Mouse (Mus musculus): ENCODE measurements at regions not wholly inside any gene's neighbourhood (a gene's known extent, or its start where the extent isn't known, plus 50 kb on each side); places are given as distances from the start of the nearest gene placed in this dataset.

GRCm38 (mm10) chr2:50667180-50667579, 370.6 kb upstream of the Mmadhc start:
- Histone ChIP-seq H3K4me1 (ENCODE audit: control insufficient read depth, insufficient read depth) (no peaks in the 10 kb centered on the region), H3K36me3 (replicated peaks; ENCODE audit: control insufficient read depth, insufficient read depth, low read length) (no peaks in the 10 kb centered on the region), H3K27ac (ENCODE audit: low read depth) (no peak overlapping the region), H3K4me2 (ENCODE audit: low read depth, low read length) (no peak overlapping the region), H3K9me3 (replicated peaks; ENCODE audit: control insufficient read depth, low read length) (no peaks in the 10 kb centered on the region), H3K9ac (replicated peaks; ENCODE audit: low read depth, low read length) (no peak overlapping the region), H3K4me3 (ENCODE audit: low read depth, low read length) (no peak overlapping the region), H3K27me3 (ENCODE audit: control insufficient read depth, insufficient read depth, low read length) (no peaks in the 10 kb centered on the region)
- no peak for DNase-seq (ENCODE audit: low spot score)
- 56% methylated on average over 3 of the region's 3 CpGs for WGBS
- ATAC-seq (ENCODE audit: insufficient read depth, low read depth), result no peak
- TF ChIP-seq CTCF (IDR thresholded peaks at IDR 0.05; ENCODE audit: low read depth) (no peak), EP300 (IDR thresholded peaks at IDR 0.05; ENCODE audit: low read depth) (no peak)

GRCm38 (mm10) chr2:50662504-50662903, 365.9 kb upstream of the Mmadhc start:
- Histone ChIP-seq H3K27me3 (ENCODE audit: control insufficient read depth, insufficient read depth, low read length) (no peaks in the 10 kb centered on the region), H3K4me3 (ENCODE audit: low read depth, low read length) (no peak overlapping the region), H3K9ac (replicated peaks; ENCODE audit: low read depth, low read length) (no peak overlapping the region), H3K9me3 (replicated peaks; ENCODE audit: control insufficient read depth, low read length) (no peaks in the 10 kb centered on the region), H3K27ac (ENCODE audit: low read depth) (no peak overlapping the region), H3K4me1 (ENCODE audit: control insufficient read depth, insufficient read depth) (no peaks in the 10 kb centered on the region), H3K36me3 (replicated peaks; ENCODE audit: control insufficient read depth, insufficient read depth, low read length) (no peaks in the 10 kb centered on the region), H3K4me2 (ENCODE audit: low read depth, low read length) (no peak overlapping the region)
- no peak for DNase-seq (ENCODE audit: low spot score)
- 59% methylated on average over 1 of the region's 1 CpGs for WGBS
- TF ChIP-seq EP300 (IDR thresholded peaks at IDR 0.05; ENCODE audit: low read depth), result no peak
- no peak for TF ChIP-seq CTCF (IDR thresholded peaks at IDR 0.05; ENCODE audit: low read depth)
- ATAC-seq (ENCODE audit: insufficient read depth, low read depth), result no peak

GRCm38 (mm10) chr2:50660000-50660399, 363.4 kb upstream of the Mmadhc start:
- Histone ChIP-seq H3K27me3 (ENCODE audit: control insufficient read depth, insufficient read depth, low read length) (no peaks in the 10 kb centered on the region), H3K9ac (replicated peaks; ENCODE audit: low read depth, low read length) (no peak overlapping the region), H3K36me3 (replicated peaks; ENCODE audit: control insufficient read depth, insufficient read depth, low read length) (no peaks in the 10 kb centered on the region), H3K4me1 (ENCODE audit: control insufficient read depth, insufficient read depth) (no peaks in the 10 kb centered on the region), H3K27ac (ENCODE audit: low read depth) (no peak overlapping the region), H3K4me3 (ENCODE audit: low read depth, low read length) (no peak overlapping the region), H3K4me2 (ENCODE audit: low read depth, low read length) (no peak overlapping the region), H3K9me3 (replicated peaks; ENCODE audit: control insufficient read depth, low read length) (no peaks in the 10 kb centered on the region)
- 60% methylated on average over 2 of the region's 2 CpGs for WGBS
- DNase-seq (ENCODE audit: low spot score) (no peak), ATAC-seq (ENCODE audit: insufficient read depth, low read depth) (no peak)
- TF ChIP-seq CTCF (IDR thresholded peaks at IDR 0.05; ENCODE audit: low read depth) (no peak), EP300 (IDR thresholded peaks at IDR 0.05; ENCODE audit: low read depth) (no peak)

- Histone ChIP-seq H3K27me3 (ENCODE audit: control insufficient read depth, insufficient read depth, low read length) (no peaks in the 10 kb centered on the region), H3K36me3 (replicated peaks; ENCODE audit: control insufficient read depth, insufficient read depth, low read length) (no peaks in the 10 kb centered on the region), H3K9ac (replicated peaks; ENCODE audit: low read depth, low read length) (no peak overlapping the region), H3K4me2 (ENCODE audit: low read depth, low read length) (no peak overlapping the region), H3K27ac (ENCODE audit: low read depth) (no peak overlapping the region), H3K4me3 (ENCODE audit: low read depth, low read length) (no peak overlapping the region), H3K9me3 (replicated peaks; ENCODE audit: control insufficient read depth, low read length) (no peaks in the 10 kb centered on the region), H3K4me1 (ENCODE audit: control insufficient read depth, insufficient read depth) (no peaks in the 10 kb centered on the region)
- TF ChIP-seq CTCF (IDR thresholded peaks at IDR 0.05; ENCODE audit: low read depth) (no peak), EP300 (IDR thresholded peaks at IDR 0.05; ENCODE audit: low read depth) (no peak)
- ATAC-seq (ENCODE audit: insufficient read depth, low read depth), result no peak
- no peak for DNase-seq (ENCODE audit: low spot score)
- 79% methylated on average over 7 of the region's 7 CpGs for WGBS
These were observed 361.2 kb upstream of the Mmadhc start for GRCm38 (mm10) chr2:50657826-50658225.

GRCm38 (mm10) chr2:50656351-50656750, 359.8 kb upstream of the Mmadhc start:
- Histone ChIP-seq H3K4me2 (ENCODE audit: low read depth, low read length) (no peak overlapping the region), H3K36me3 (replicated peaks; ENCODE audit: control insufficient read depth, insufficient read depth, low read length) (no peaks in the 10 kb centered on the region), H3K4me3 (ENCODE audit: low read depth, low read length) (no peak overlapping the region), H3K9me3 (replicated peaks; ENCODE audit: control insufficient read depth, low read length) (no peaks in the 10 kb centered on the region), H3K9ac (replicated peaks; ENCODE audit: low read depth, low read length) (no peak overlapping the region), H3K27ac (ENCODE audit: low read depth) (no peak overlapping the region), H3K4me1 (ENCODE audit: control insufficient read depth, insufficient read depth) (no peaks in the 10 kb centered on the region), H3K27me3 (ENCODE audit: control insufficient read depth, insufficient read depth, low read length) (no peaks in the 10 kb centered on the region)
- no peak for TF ChIP-seq EP300 (IDR thresholded peaks at IDR 0.05; ENCODE audit: low read depth)
- no peak for TF ChIP-seq CTCF (IDR thresholded peaks at IDR 0.05; ENCODE audit: low read depth)
- ATAC-seq (ENCODE audit: insufficient read depth, low read depth), result no peak
- 69% methylated on average over 6 of the region's 6 CpGs for WGBS
- DNase-seq (ENCODE audit: low spot score), result no peak

- no peaks in the 10 kb centered on the region for H3K9me3 ChIP-seq (replicated peaks; ENCODE audit: control insufficient read depth, low read length)
- TF ChIP-seq CTCF (IDR thresholded peaks at IDR 0.05; ENCODE audit: low read depth), result no peak
- TF ChIP-seq EP300 (IDR thresholded peaks at IDR 0.05; ENCODE audit: low read depth), result no peak
- ATAC-seq (ENCODE audit: insufficient read depth, low read depth), result no peak
- DNase-seq (ENCODE audit: low spot score), result no peak
- no peak overlapping the region for H3K27ac ChIP-seq (ENCODE audit: low read depth)
- H3K9ac ChIP-seq (replicated peaks; ENCODE audit: low read depth, low read length), result no peak overlapping the region
- H3K27me3 ChIP-seq (ENCODE audit: control insufficient read depth, insufficient read depth, low read length), result no peaks in the 10 kb centered on the region
- H3K4me1 ChIP-seq (ENCODE audit: control insufficient read depth, insufficient read depth), result no peaks in the 10 kb centered on the region
- no peak overlapping the region for H3K4me2 ChIP-seq (ENCODE audit: low read depth, low read length)
- WGBS, result 73% methylated on average over 7 of the region's 7 CpGs
- H3K4me3 ChIP-seq (ENCODE audit: low read depth, low read length), result no peak overlapping the region
- H3K36me3 ChIP-seq (replicated peaks; ENCODE audit: control insufficient read depth, insufficient read depth, low read length), result no peaks in the 10 kb centered on the region
These were observed 358.3 kb upstream of the Mmadhc start for GRCm38 (mm10) chr2:50654953-50655324.
